Mouse (Mus musculus) regulatory T cell (primary cell): ENCODE data around the gene Gm20896.
"Not testable (repeated sequence)": the region's sequence is repeated elsewhere in the genome, so short reads cannot be mapped to it uniquely, and the experiment has no call there.

Source experiments
- in situ Hi-C: fragments of 300-600 bp; cut with MboI, MseI; formaldehyde crosslinking; loops from one replicate; pipeline ENCODE4 v1.15.1; 2025; ENCODE audit warnings: high pct_unique_total_duplicates

Gene Gm20896

GRCm38 (mm10) chrY:35921426-35921825 lies at the start of gene Gm20896:
Gene Gm20896 (minus strand): TSS chrY:35921526.
- in situ Hi-C loops, result not testable (repeated sequence)
